Mouse (Mus musculus): ENCODE results near the gene Abhd11.
"Not testable (repeated sequence)": the region's sequence is repeated elsewhere in the genome, so short reads cannot be mapped to it uniquely, and the experiment has no call there.

Abhd11 gene

DNA sequence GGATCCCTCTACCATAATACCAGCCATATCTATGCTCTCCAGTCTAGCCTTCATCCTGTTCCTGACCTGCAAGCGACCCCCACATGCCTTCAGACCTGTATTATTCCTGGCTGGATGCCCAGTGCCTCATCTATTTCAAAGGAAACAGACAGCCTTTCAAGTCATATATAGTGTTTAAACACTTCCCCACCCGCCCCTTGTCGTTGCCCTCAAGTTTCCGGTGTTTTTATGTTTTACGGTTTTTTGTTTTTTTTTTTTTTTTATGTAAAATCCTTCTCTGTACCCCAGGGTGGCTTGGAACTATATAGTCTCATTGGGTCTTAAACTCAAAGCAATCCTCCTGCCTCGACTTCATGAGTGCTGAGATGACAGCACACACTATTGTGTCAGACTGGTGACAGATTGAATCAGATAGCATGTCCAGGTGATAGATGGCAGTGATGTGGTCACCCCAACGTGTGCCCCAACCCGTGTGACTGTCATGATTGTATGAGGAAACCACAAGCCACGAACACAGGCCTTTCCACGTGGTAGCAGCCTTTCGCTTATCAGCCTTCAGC is 15.8 kb downstream of the Abhd11 start:
- peak in 1 of 2 experiments; percentile 41 for DNase-seq

DNA sequence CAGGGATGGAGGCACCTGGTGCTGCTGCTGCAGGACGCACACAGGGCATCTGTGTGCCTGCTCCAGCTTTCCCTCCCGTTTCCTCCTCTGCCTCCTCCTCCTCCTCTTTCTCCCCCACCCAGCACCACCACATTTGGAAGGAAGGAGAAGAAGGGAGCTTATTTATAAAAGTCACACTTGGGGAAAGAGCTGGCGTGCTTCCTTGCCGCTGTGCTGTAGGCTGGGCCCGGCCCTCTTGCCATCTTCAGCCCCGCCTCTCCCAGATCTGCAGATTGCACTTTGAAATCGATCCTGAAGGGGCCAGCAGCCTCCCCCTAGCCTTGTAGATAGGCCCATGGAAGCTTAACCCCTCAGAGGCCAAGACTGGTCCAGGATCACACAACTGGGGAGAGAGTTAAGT is 16.9 kb downstream of the Abhd11 start:
- peak; percentile 35 to 52 for DNase-seq

DNA sequence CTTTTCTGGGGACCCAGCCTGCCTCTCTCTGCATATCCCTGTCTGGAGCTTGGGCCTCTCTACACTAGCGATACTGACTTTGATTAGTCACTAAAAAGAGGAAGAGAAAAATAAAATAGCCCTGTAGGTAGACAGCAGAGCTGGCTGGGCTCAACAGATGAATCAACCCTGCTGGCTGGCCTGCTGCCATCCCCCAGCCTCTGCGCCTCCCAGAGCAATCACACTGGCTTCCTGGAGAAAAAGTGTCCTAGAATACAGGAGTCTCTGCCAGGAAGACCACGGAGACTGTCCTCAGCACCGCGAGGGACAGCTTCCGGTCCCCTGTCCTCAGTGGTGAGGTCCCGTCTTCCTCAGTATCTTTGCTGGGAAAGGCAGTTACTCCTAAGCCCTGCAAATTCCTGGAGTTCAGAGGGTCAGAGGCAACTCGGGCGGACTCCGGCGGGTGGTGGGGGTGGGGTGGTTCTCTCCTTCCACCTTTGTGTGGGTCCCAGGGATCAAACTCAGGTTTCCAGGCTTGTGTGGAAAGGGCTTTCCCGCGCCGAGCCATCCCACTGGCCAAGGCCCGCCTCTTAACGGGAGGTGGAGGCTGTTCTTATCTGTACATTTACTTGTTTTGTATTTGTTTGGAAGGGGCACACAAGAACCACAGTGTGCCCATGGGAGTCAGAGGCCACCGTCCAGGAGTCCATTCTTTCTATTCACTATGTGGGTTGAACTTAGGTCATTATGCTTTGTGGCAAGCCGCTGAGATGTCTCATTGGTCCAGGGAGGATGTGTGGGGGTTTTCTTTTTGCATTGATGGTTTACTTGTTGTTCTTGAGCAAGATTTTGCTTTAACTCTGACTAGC is 20.3 kb downstream of the Abhd11 start:
- DNase-seq = peak; percentile 55 to 72

DNA sequence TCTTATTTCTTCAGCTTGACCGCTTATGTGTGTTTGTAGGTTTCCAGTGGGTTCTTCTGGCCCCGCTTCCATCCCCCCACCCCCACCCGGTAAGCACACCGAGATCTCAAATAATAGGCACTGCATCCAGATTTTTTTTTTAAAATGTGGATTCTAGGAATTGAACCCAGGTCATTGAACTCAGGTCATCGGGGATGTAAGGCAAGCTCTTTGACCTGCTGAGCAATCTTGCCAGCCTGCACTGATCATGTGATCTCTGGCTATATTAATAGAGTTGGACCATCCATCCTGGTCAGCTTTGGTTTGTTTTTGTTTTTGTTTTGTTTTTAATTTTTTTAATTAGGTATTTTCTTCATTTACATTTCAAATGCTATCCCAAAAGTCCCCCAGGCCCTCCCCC is 23.6 kb downstream of the Abhd11 start:
- no peak for DNase-seq

DNA sequence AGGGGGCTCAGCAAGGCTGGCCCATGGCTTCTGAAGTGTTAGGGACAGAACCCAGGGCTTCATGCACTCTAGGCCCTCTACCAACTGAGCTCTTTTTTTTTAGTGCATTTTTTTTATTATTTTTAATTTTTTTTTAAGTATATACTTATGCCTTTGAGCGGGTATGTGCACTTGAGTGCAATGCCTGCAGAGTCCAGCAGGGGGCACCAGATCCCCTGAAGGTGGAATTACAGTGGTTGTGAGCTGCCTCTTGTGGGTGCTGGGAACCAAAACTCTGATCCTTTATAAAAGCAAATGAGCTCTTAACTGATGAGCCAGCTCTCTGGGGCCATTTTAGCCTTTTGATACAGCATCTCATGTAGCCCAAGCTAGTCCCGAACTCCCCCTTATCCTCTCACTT is 25.6 kb downstream of the Abhd11 start:
- no peak for DNase-seq

DNA sequence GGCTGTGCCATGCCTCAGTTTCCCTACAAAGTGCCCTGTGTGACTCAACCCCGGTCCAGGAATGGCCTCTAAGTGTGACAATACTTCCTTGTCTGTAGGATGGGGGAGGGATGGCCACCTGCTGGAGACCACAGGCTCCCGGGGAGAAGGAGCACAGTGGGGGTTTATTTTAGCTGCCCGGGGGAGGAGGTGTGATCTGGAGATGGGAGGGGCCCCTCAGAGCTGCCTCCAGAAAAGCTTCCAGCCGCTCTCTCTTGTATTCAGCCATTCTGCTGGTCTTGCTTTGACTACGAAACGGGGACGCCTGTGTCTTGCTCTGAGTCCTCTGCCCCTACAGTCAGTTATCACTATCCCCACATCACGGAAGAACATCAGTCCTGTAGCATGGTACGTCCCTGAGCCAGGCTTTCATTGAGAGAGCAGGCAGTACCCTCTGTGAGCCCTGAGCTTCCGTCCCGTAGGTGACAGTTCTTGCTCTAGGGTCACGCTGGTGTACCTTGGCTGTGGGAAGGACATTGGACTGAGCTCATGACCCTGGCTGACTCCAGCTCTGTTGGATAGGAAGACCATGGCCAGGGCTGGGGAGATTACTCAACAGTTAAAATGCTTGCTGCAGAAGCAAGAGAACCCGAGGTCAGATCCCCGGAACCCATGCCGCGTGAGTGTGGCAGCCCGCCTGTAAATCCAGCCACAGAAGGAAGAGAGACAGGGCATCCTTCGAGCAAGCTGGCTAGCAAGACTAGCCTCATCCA is 26.8 kb downstream of the Abhd11 start:
- no peak for DNase-seq

DNA sequence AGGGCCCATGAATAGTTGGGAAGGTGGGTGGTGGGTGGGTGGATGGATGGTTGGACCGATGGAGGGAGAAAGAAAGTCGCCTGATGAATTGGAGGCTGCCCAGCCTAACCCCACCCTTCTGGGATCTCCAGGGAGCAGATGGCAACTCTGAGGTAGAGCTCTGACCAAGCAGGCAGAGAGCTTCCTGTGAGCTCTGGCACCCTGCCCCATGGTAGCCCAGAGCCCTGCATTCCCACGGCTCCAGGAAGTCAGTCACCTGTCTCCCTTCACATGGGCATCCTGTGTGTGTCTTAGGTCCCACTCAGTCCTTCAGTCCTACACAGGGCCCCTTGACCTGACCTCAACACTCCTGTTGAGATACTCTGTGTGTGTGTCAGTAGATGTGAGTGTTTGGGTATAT is 29.0 kb downstream of the Abhd11 start:
- DNase-seq = no peak

DNA sequence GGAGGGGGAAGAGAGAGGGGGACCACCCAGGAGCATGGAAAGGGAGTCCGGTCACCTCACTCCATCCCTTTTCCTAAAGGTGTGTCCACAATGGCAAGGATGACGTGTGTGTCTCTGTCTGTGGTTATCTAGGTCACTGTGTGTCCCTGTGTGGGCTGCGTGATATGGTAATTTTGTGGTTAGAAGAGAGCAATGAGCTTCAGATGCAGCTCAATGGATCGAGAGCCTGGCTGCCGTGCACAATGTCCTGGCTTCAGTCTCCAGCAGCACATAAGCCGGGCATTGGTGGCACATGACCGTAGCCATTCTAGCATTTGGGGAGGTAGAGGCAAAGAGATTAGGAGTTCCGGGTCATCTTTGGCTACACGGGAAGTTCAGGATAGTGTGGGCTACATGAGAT is 30.6 kb downstream of the Abhd11 start:
- no peak for DNase-seq

DNA sequence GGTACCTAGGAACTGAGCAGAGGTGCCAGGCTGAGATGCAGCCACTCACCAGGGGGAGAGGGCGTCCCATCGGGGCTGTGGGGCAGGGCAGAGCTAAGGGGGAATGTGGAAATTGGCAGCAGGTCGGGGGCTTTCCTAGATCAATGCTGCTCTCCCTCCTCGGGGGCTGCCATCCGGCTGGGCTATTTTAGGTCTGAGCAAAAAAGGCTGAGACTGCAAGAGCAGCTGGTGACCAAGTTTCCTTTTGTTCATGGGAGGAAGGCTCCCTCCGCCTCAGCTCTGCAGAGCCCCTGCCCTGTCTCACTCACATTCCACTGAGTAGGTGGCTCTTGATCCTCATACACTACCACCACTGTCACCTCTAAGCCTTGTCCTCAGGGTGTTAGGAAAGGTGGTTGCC is 31.1 kb downstream of the Abhd11 start:
- DNase-seq = no peak

DNA sequence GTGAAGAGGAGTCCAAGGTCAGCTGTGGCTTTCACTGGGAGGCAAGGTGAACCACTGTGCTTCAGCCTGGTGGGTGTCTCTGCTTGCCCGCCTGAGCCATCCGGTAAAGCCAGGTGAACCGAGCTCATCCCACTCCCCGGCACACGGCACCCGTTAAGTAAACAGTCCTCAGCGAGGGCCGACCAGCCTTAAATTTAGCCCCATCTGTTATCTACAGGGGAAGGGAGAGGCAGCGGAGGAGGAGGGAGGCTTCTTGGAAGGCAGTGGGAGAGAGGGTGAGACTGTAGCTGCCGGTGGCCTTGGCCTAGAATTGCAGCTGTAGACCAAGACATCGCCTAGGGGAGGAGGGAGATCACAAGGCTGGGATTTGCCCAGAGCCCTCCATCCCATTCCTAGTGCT is 31.8 kb downstream of the Abhd11 start:
- no peak for DNase-seq

DNA sequence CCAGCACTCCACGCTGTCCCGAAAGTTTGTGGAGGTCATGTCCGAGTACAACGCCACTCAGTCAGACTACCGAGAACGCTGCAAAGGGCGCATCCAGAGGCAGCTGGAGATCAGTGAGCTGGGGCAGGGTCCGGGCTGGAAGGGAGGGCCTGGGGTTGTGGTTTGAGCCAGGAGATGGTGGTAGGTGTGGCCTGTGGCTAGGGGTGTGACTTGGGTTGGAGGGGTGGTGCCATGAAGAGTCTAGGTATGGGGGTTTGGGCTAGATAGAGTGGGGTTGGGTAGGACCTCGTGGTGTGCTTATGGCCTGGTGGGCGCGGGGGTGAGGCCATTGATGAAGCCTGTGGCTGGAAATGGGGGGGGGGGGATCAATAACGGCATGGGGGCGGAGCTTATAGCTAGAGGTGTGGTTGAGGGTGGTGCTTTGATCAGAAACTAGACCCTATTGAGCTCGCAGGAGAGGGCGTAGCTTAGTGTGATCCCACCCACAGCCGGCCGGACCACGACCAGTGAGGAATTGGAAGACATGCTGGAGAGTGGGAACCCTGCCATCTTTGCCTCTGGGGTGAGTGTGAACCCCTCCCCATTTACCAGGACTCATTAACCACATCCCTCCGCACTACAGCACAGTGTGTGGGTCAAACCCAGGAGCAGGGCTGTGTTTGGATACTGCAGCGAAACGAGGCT is 33.3 kb downstream of the Abhd11 start:
- no peak for DNase-seq

DNA sequence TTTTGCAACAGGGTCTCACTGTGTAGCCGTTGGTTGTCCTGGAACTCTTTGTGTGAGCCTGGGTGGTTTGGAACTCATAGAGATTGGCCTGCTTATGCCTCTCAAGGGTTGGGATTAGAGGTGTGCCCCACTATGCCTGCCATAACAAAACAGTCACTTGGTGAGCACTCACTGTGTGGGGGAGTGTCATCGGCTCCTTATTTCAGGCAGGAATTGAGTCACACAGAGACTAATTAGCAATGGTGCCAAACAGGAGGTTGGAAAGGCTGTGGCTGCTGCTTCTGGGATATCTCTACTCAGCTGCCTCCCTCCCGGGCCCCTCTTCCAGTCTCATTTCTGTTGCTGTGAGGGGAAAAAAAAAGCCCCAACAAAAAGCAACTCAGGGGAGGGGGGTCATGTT is 35.6 kb downstream of the Abhd11 start:
- DNase-seq = no peak

DNA sequence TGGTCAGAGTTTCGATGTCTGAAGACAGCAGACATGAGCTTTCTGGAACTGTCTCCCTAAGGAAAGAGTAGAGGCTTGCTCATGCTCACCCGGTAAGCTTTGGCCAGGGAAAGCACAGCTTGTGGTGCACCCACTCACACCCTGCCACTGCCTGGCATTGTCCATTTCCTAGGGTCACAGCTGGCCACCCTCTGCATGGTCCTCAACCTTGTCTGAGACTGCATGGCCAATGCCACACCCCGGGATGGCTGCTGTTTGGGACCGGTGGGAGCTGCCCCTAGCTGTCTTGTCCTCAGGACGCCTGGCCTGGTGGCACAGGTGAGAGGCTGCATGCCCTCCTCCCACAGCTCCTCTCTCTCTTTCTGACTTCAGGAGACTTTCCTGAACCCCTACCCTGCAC is 39.6 kb downstream of the Abhd11 start:
- no peak for DNase-seq

DNA sequence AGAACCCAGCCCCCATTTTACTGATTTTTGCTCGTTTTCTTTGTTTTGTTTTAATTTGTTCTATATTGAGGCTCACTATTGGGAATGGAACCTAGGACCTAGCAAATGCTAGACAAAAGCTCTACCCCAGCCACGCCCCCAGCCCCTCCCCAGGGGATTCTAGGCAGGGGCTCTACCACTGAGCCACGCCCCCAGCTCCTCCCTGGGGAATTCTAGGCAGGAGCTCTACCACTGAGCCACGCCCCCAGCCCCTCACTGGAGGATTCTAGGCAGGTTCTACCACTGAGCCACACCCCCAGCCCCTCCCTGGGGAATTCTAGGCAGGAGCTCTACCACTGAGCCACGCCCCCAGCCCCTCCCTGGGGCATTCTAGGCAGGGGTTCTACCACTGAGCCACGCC is 40.3 kb downstream of the Abhd11 start:
- not testable (repeated sequence) for DNase-seq

DNA sequence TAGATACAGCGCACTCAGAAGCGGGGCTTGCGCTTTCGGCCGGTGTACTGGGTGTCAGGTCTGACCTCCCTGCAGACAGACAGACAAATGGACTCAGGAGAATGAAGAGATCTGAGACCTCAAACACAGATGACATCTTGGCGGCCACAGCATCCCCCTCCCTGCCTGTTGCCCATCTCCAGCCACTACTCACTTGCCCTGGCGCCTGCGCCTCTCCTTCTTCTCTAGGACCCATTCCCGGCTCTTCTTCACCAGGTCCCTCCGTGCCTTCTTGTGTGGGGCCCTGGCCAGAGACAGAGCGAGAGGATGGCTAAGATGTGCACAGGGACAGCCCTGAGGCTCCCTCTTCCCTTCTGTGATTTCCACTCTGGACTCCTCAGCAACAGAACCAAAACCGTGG is 44.4 kb downstream of the Abhd11 start:
- DNase-seq = no peak

Measured in lung, postnatal 4 days (tissue).